Mouse (Mus musculus) intestine, postnatal 0 days (tissue): ENCODE data around the gene Cadm3. TPM values are rescaled to one million over a fixed set of nuclear protein-coding genes. Genes with fewer than 3 reads are reported as not detected.
"Not testable (repeated sequence)": the region's sequence is repeated elsewhere in the genome, so short reads cannot be mapped to it uniquely, and the experiment has no call there.

Source experiments
- ATAC-seq: fragments of 200-750 bp; cut with Nextera tagmentation; 2 replicates; pipeline ENCODE4 v1.8.0; 2017; ENCODE audit warnings: mild to moderate bottlenecking, moderate TSS enrichment, moderate library complexity
- H3K27ac ChIP-seq: fragments of 300-500 bp; sonication (generic); 2 replicates; pipeline ENCODE4 v1.5.1; 2014; ENCODE audit warnings: mild to moderate bottlenecking, low read depth, low read length, moderate library complexity
- H3K27me3 ChIP-seq: fragments of 300-500 bp; sonication (generic); replicated peaks from 2 replicates; pipeline ENCODE4 v1.6.1; 2014; ENCODE audit warnings: low read length, mixed read lengths; ENCODE audit not compliant: control insufficient read depth, insufficient read depth
- H3K36me3 ChIP-seq: fragments of 300-500 bp; sonication (generic); 2 replicates; pipeline ENCODE4 v1.6.1; 2014; ENCODE audit warnings: mild to moderate bottlenecking, moderate library complexity; ENCODE audit not compliant: control insufficient read depth, insufficient read depth
- H3K4me1 ChIP-seq: fragments of 300-500 bp; sonication (generic); replicated peaks from 2 replicates; pipeline ENCODE4 v1.6.1; 2014; ENCODE audit warnings: antibody characterized with exemption, low read length, mixed read lengths; ENCODE audit not compliant: control insufficient read depth, insufficient read depth
- H3K4me2 ChIP-seq: fragments of 300-500 bp; sonication (generic); replicated peaks from 2 replicates; pipeline ENCODE4 v1.6.1; 2014; ENCODE audit warnings: low read depth, mild to moderate bottlenecking, moderate library complexity
- H3K4me3 ChIP-seq: fragments of 300-500 bp; sonication (generic); 2 replicates; pipeline ENCODE4 v1.5.1; 2014; ENCODE audit warnings: low read depth, low read length
- H3K9ac ChIP-seq: fragments of 300-500 bp; sonication (generic); 2 replicates; pipeline ENCODE4 v1.6.1; 2014; ENCODE audit warnings: mild to moderate bottlenecking, low read depth, low read length
- H3K9me3 ChIP-seq: fragments of 300-500 bp; sonication (generic); 2 replicates; pipeline ENCODE4 v1.6.1; 2016; ENCODE audit warnings: mixed run types; ENCODE audit not compliant: control insufficient read depth
- CTCF ChIP-seq: sonication (generic); IDR thresholded peaks from 2 replicates; pipeline ENCODE4 v1.5.1; 2016; ENCODE audit warnings: low read depth, mild to moderate bottlenecking, control low read depth, antibody characterized with exemption, moderate library complexity
- WGBS: fragments of 180-500 bp; shearing (Covaris S2); extraction: QIAGEN DNeasy Blood & Tissue Kit; methylation state at CpG from one replicate; pipeline ENCODE4 v1.1.7; 2014; 5-methylcytosine and 5-hydroxymethylcytosine counted together
- polyA plus RNA-seq: library from polyadenylated mRNA; unstranded; fragments of >200 nt; fragmentation: Nextera tagmentation; extraction: Ambion mirVana; gene quantifications from 2 replicates; pipeline ENCODE4 v1.2.1, GENCODE M21; 2015

Cadm3 gene
- polyA plus RNA-seq, 1 experiment from 2014 or later = 0.85 TPM

- H3K36me3 ChIP-seq = no peaks in the 10 kb centered on the region
These were observed 45.8 kb downstream of the Cadm3 start for GRCm38 (mm10) chr1:173321593-173322248.

GRCm38 (mm10) chr1:173317925-173318477 is 49.5 kb downstream of the Cadm3 start:
- ATAC-seq = no peak
- no peak overlapping the region for H3K9ac ChIP-seq
- TF ChIP-seq CTCF = no peak
- H3K27me3 ChIP-seq = no peaks in the 10 kb centered on the region
- H3K9me3 ChIP-seq = no peaks in the 10 kb centered on the region
- H3K4me2 ChIP-seq = no peak overlapping the region
- H3K4me3 ChIP-seq = no peak overlapping the region
- H3K4me1 ChIP-seq = no peaks in the 10 kb centered on the region
- H3K27ac ChIP-seq = no peak overlapping the region
- WGBS = 87% methylated on average over 2 of the region's 2 CpGs
- H3K36me3 ChIP-seq = no peaks in the 10 kb centered on the region

More at GRCm38 (mm10) chr1:173321593-173322248, 45.8 kb downstream of the Cadm3 start:
- no peak for ATAC-seq
- Histone ChIP-seq H3K4me3 (no peak overlapping the region), H3K9me3 (no peaks in the 10 kb centered on the region), H3K4me1 (no peaks in the 10 kb centered on the region), H3K27ac (no peak overlapping the region), H3K27me3 (no peaks in the 10 kb centered on the region), H3K4me2 (no peak overlapping the region), H3K9ac (no peak overlapping the region)
- TF ChIP-seq CTCF = no peak
- 63% methylated on average over 8 of the region's 8 CpGs for WGBS

- Histone ChIP-seq H3K9ac (no peak overlapping the region), H3K4me2 (no peak overlapping the region), H3K4me3 (no peak overlapping the region), H3K9me3 (no peaks in the 10 kb centered on the region), H3K27ac (no peak overlapping the region), H3K36me3 (no peaks in the 10 kb centered on the region), H3K27me3 (no peaks in the 10 kb centered on the region), H3K4me1 (no peaks in the 10 kb centered on the region)
- WGBS = 72% methylated on average over 3 of the region's 3 CpGs
- TF ChIP-seq CTCF = no peak
- ATAC-seq = no peak
These were observed 51.8 kb downstream of the Cadm3 start for GRCm38 (mm10) chr1:173315725-173316124.

GRCm38 (mm10) chr1:173313535-173314050 is 53.9 kb downstream of the Cadm3 start:
- H3K4me2 ChIP-seq, ATAC-seq, H3K9me3 ChIP-seq, H3K27me3 ChIP-seq, H3K4me1 ChIP-seq, H3K9ac ChIP-seq, H3K4me3 ChIP-seq, H3K27ac ChIP-seq, H3K36me3 ChIP-seq: not testable (repeated sequence)
- 74% methylated on average over 7 of the region's 7 CpGs for whole genome bisulfite sequencing

- H3K27me3 ChIP-seq, H3K9me3 ChIP-seq, ATAC-seq, H3K9ac ChIP-seq, H3K4me2 ChIP-seq, H3K36me3 ChIP-seq, H3K4me3 ChIP-seq, H3K27ac ChIP-seq, H3K4me1 ChIP-seq: not testable (repeated sequence)
- 34% methylated on average over 3 of the region's 3 CpGs for WGBS
These were observed 64.7 kb downstream of the Cadm3 start for GRCm38 (mm10) chr1:173302795-173303194.

Other genes with a start within 250 kb of the Cadm3 start
- gene Olfr1408, start 230.3 kb downstream of the Cadm3 start, polyA plus RNA-seq = not detected in 2 replicates
- gene Olfr1406, start 177.1 kb downstream of the Cadm3 start, polyA plus RNA-seq = not detected in 2 replicates
- not detected in 2 replicates for gene Olfr218, start 169.9 kb downstream of the Cadm3 start, polyA plus RNA-seq
- not detected in 2 replicates for gene Olfr1404, start 155.3 kb downstream of the Cadm3 start, polyA plus RNA-seq
- gene Fcer1a, start 140.5 kb downstream of the Cadm3 start, polyA plus RNA-seq = 0.25 TPM in 1 of 2 replicates, not detected in the other
- not detected in 2 replicates for gene Olfr418, start 101.7 kb downstream of the Cadm3 start, polyA plus RNA-seq
- 2.2 and 3.0 TPM in 2 replicates for gene Mptx2, start 89.9 kb downstream of the Cadm3 start, polyA plus RNA-seq
- gene Ackr1, start 33.9 kb downstream of the Cadm3 start, polyA plus RNA-seq = 0.66 and 1.5 TPM in 2 replicates
- gene Aim2, start 16.8 kb downstream of the Cadm3 start, polyA plus RNA-seq = 2.0 and 3.1 TPM in 2 replicates
- gene Ifi206, start 123.3 kb upstream of the Cadm3 start, polyA plus RNA-seq = 0.16 and 0.41 TPM in 2 replicates
- not detected in 2 replicates for gene Ifi214, start 168.3 kb upstream of the Cadm3 start, polyA plus RNA-seq
- 0.22 and 0.59 TPM in 2 replicates for gene Ifi213, start 231.6 kb upstream of the Cadm3 start, polyA plus RNA-seq